Mouse (Mus musculus) intestine, embryonic 14.5 days (tissue): ENCODE measurements around the gene Gp2. TPM values are rescaled to one million over a fixed set of nuclear protein-coding genes. Genes with fewer than 3 reads are reported as not detected.

Experiments used
- ATAC-seq: fragments of 200-750 bp; cut with Nextera tagmentation; replicated peaks from 2 replicates; pipeline ENCODE4 v1.8.0; 2017; ENCODE audit warnings: low read depth, moderate number of reproducible peaks, moderate TSS enrichment, moderate library complexity; ENCODE audit not compliant: low FRiP score, low TSS enrichment
- DNase-seq: peaks from one replicate; pipeline ENCODE4 v3.0.0-alpha.2; 2018; ENCODE audit warnings: low spot score
- H3K27ac ChIP-seq: fragments of 300-500 bp; sonication (generic); 2 replicates; pipeline ENCODE4 v1.5.1; 2014; ENCODE audit warnings: low read depth, mild to moderate bottlenecking, control low read depth
- H3K27me3 ChIP-seq: fragments of 300-500 bp; sonication (generic); replicated peaks from 2 replicates; pipeline ENCODE4 v1.6.1; 2014; ENCODE audit warnings: low read length, control low read depth; ENCODE audit not compliant: control insufficient read depth, insufficient read depth
- H3K36me3 ChIP-seq: fragments of 300-500 bp; sonication (generic); 2 replicates; pipeline ENCODE4 v1.6.1; 2014; ENCODE audit warnings: low read length, control low read depth; ENCODE audit not compliant: control insufficient read depth, insufficient read depth
- H3K4me1 ChIP-seq: fragments of 300-500 bp; sonication (generic); replicated peaks from 2 replicates; pipeline ENCODE4 v1.6.1; 2014; ENCODE audit warnings: low read length, control low read depth, mixed read lengths; ENCODE audit not compliant: control insufficient read depth, insufficient read depth
- H3K4me2 ChIP-seq: fragments of 300-500 bp; sonication (generic); 2 replicates; pipeline ENCODE4 v1.6.1; 2014; ENCODE audit warnings: low read length
- H3K4me3 ChIP-seq: fragments of 300-500 bp; sonication (generic); 2 replicates; pipeline ENCODE4 v1.5.1; 2014; ENCODE audit warnings: low read depth, low read length, control low read depth, mixed read lengths
- H3K9ac ChIP-seq: fragments of 300-500 bp; sonication (generic); 2 replicates; pipeline ENCODE4 v1.6.1; 2014; ENCODE audit warnings: mild to moderate bottlenecking, low read length
- H3K9me3 ChIP-seq: fragments of 300-500 bp; sonication (generic); 2 replicates; pipeline ENCODE4 v1.6.1; 2016; ENCODE audit warnings: low read length, control low read depth; ENCODE audit not compliant: control insufficient read depth
- WGBS: fragments of 180-500 bp; shearing (Covaris S2); extraction: QIAGEN DNeasy Blood & Tissue Kit; methylation state at CpG from one replicate; pipeline ENCODE4 v1.1.7; 2014; 5-methylcytosine and 5-hydroxymethylcytosine counted together
- polyA plus RNA-seq: library from polyadenylated mRNA; unstranded; fragments of >200 nt; fragmentation: Nextera tagmentation; extraction: Ambion mirVana; gene quantifications from 2 replicates; pipeline ENCODE4 v1.2.1, GENCODE M21; 2014

Gene Gp2
- polyA plus RNA-seq, 1 experiment from 2014 or later: not detected

- ATAC-seq (no peak), DNase-seq (no peak)
- Histone ChIP-seq H3K4me1 (no peaks in the 10 kb centered on the region), H3K9me3 (no peaks in the 10 kb centered on the region), H3K9ac (no peak overlapping the region), H3K27ac (no peak overlapping the region), H3K4me2 (no peak overlapping the region), H3K27me3 (no peaks in the 10 kb centered on the region), H3K4me3 (no peak overlapping the region), H3K36me3 (no peaks in the 10 kb centered on the region)
- 52% methylated on average over 1 of the region's 1 CpGs for WGBS
These were observed 17.1 kb downstream of the Gp2 start for GRCm38 (mm10) chr7:119441938-119442337.

GRCm38 (mm10) chr7:119427180-119427616 is 31.9 kb downstream of the Gp2 start:
- no peak overlapping the region for H3K9ac ChIP-seq
- peak; percentile 52 for DNase-seq
- no peak for ATAC-seq

GRCm38 (mm10) chr7:119420730-119421129 is 38.4 kb downstream of the Gp2 start:
- ATAC-seq (no peak), DNase-seq (no peak)
- H3K27me3 ChIP-seq: no peaks in the 10 kb centered on the region
- H3K9ac ChIP-seq: no peak overlapping the region
- H3K4me1 ChIP-seq: no peaks in the 10 kb centered on the region
- H3K27ac ChIP-seq: no peak overlapping the region
- H3K36me3 ChIP-seq: no peaks in the 10 kb centered on the region
- H3K4me3 ChIP-seq: no peak overlapping the region
- WGBS: 10% methylated on average over 2 of the region's 2 CpGs
- H3K9me3 ChIP-seq: no peaks in the 10 kb centered on the region
- no peak overlapping the region for H3K4me2 ChIP-seq

More at GRCm38 (mm10) chr7:119427180-119427616, 31.9 kb downstream of the Gp2 start:
- Histone ChIP-seq H3K36me3 (no peaks in the 10 kb centered on the region), H3K9me3 (no peaks in the 10 kb centered on the region), H3K4me1 (no peaks in the 10 kb centered on the region), H3K27me3 (no peaks in the 10 kb centered on the region), H3K27ac (no peak overlapping the region), H3K4me2 (no peak overlapping the region), H3K4me3 (no peak overlapping the region)
- 20% methylated on average over 6 of the region's 6 CpGs for WGBS

GRCm38 (mm10) chr7:119418523-119418922 is 40.6 kb downstream of the Gp2 start:
- Histone ChIP-seq H3K9me3 (no peaks in the 10 kb centered on the region), H3K27ac (no peak overlapping the region), H3K27me3 (no peaks in the 10 kb centered on the region), H3K4me2 (no peak overlapping the region), H3K9ac (no peak overlapping the region), H3K36me3 (no peaks in the 10 kb centered on the region), H3K4me1 (no peaks in the 10 kb centered on the region), H3K4me3 (no peak overlapping the region)
- ATAC-seq (no peak), DNase-seq (no peak)
- WGBS: 92% methylated on average over 1 of the region's 1 CpGs

GRCm38 (mm10) chr7:119394050-119394732 is 64.9 kb downstream of the Gp2 start:
- Histone ChIP-seq H3K27me3 (no peaks in the 10 kb centered on the region), H3K9me3 (no peaks in the 10 kb centered on the region), H3K9ac (no peak overlapping the region), H3K4me2 (no peak overlapping the region), H3K27ac (no peak overlapping the region), H3K4me1 (no peaks in the 10 kb centered on the region), H3K4me3 (no peak overlapping the region), H3K36me3 (no peaks in the 10 kb centered on the region)
- DNase-seq: no peak
- 0 out of 2 replicates have a peak, but pooled peaks have one; percentile 27 for ATAC-seq
- WGBS: 48% methylated on average over 13 of the region's 13 CpGs

Other genes starting within 250 kb of the Gp2 start
- not detected in 2 replicates for gene Umod, start 20.0 kb upstream of the Gp2 start, polyA plus RNA-seq
- not detected in 2 replicates for gene Acsm5, start 60.2 kb upstream of the Gp2 start, polyA plus RNA-seq
- not detected in 2 replicates for gene Pdilt, start 64.2 kb upstream of the Gp2 start, polyA plus RNA-seq
- not detected in 2 replicates for gene Acsm2, start 95.1 kb upstream of the Gp2 start, polyA plus RNA-seq
- not detected in 2 replicates for gene Acsm1, start 147.7 kb upstream of the Gp2 start, polyA plus RNA-seq
- gene Acsm4, start 230.7 kb upstream of the Gp2 start, polyA plus RNA-seq: not detected in 2 replicates